Mouse (Mus musculus): ENCODE data around the gene Gtf2i.

GRCm38 (mm10) chr5:134268751-134269150 is 45.8 kb downstream of the Gtf2i start:
- no peak for TF ChIP-seq POLR2A (IDR thresholded peaks at IDR 0.05; ENCODE audit: low read depth, low read length)
- TF ChIP-seq CTCF (IDR thresholded peaks at IDR 0.05; ENCODE audit: extremely low read depth, insufficient read depth, insufficient read length, insufficient replicate concordance): no peak
